Mouse (Mus musculus): ENCODE measurements around the gene Tmem74b. TPM values are rescaled to one million over a fixed set of nuclear protein-coding genes. Genes with fewer than 3 reads are reported as not detected.
A peak's percentile ranks its signal among the peaks of the same experiment; 100 is the strongest.

Gene Tmem74b
- polyA plus RNA-seq, 1 experiment from 2014 or later, result 3.1 TPM

- H3K36me3 ChIP-seq (ENCODE audit: control insufficient read depth, insufficient read depth, low read length), result peaks cover 15% of the 10 kb centered on the region
- DNase-seq (ENCODE audit: low spot score) (no peak), ATAC-seq (ENCODE audit: low read depth) (no peak)
- no peaks in the 10 kb centered on the region for H3K9me3 ChIP-seq (ENCODE audit: control insufficient read depth, low read length)
- no peak overlapping the region for H3K4me2 ChIP-seq (ENCODE audit: low read depth, low read length)
- no peaks in the 10 kb centered on the region for H3K27me3 ChIP-seq (replicated peaks; ENCODE audit: control insufficient read depth, insufficient read depth, low read length)
- H3K4me3 ChIP-seq (ENCODE audit: low read depth, low read length), result no peak overlapping the region
- peaks cover 14% of the 10 kb centered on the region for H3K4me1 ChIP-seq (ENCODE audit: control insufficient read depth, insufficient read depth, low read length)
- WGBS, result 83% methylated on average over 4 of the region's 4 CpGs
- H3K9ac ChIP-seq (ENCODE audit: low read depth, low read length), result no peak overlapping the region
- H3K27ac ChIP-seq (replicated peaks; ENCODE audit: low read depth, low read length), result no peak overlapping the region
Measured at GRCm38 (mm10) chr2:151738460-151738859, 36.7 kb downstream of the Tmem74b start.

DNA sequence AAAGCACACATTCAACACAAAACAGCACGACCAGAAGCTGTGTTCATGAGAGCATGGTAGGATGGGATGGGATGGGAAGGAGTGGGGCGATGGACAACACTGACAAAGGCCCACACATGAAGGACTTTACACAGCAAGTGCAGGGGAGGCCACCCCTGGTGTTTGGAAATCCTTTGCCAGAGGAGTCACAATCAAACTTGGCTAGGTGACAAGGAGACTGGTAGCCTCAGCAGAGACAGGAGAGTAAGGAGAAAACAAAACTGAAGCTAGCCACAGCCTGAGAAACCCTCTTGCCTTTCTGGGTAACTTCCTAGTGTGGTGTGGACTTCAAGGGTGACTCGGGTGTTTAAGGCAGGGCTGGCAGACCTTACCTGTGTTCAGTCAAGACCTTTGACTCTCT, 37.3 kb downstream of the Tmem74b start:
- DNase-seq (ENCODE audit: low spot score) (no peak), ATAC-seq (ENCODE audit: low read depth) (no peak)
- H3K9me3 ChIP-seq (ENCODE audit: control insufficient read depth, low read length), result no peaks in the 10 kb centered on the region
- WGBS, result 95% methylated on average over 3 of the region's 3 CpGs
- H3K4me2 ChIP-seq (ENCODE audit: low read depth, low read length), result no peak overlapping the region
- H3K27me3 ChIP-seq (replicated peaks; ENCODE audit: control insufficient read depth, insufficient read depth, low read length), result no peaks in the 10 kb centered on the region
- H3K36me3 ChIP-seq (ENCODE audit: control insufficient read depth, insufficient read depth, low read length), result peaks cover 9% of the 10 kb centered on the region
- peaks cover 14% of the 10 kb centered on the region for H3K4me1 ChIP-seq (ENCODE audit: control insufficient read depth, insufficient read depth, low read length)
- no peak overlapping the region for H3K9ac ChIP-seq (ENCODE audit: low read depth, low read length)
- H3K4me3 ChIP-seq (ENCODE audit: low read depth, low read length), result no peak overlapping the region
- H3K27ac ChIP-seq (replicated peaks; ENCODE audit: low read depth, low read length), result no peak overlapping the region

DNA sequence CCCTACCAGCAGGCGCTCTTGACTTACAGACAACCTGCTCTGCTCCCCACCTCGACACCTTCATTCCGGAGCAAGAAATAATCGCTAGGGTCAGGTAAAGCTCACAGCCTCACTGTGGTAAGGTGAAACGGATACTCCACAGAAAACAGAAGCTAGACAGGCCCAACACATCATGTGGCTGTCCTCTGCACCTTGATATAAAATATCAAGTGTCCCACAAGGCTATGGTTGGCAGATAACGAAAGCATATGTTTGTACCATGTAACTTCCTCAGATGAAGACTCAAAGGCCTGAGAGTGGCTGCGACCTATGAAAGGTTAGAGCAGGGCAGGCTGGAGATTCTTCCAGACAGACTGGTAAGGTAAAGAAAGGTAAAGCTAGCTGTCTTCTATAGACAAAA, 37.7 kb downstream of the Tmem74b start:
- H3K4me2 ChIP-seq (ENCODE audit: low read depth, low read length), result peak overlapping the region; percentile 88
- H3K9ac ChIP-seq (ENCODE audit: low read depth, low read length), result no peak overlapping the region
- H3K27me3 ChIP-seq (replicated peaks; ENCODE audit: control insufficient read depth, insufficient read depth, low read length), result no peaks in the 10 kb centered on the region
- WGBS, result 85% methylated on average over 7 of the region's 7 CpGs
- peaks cover 6% of the 10 kb centered on the region for H3K36me3 ChIP-seq (ENCODE audit: control insufficient read depth, insufficient read depth, low read length)
- no peak overlapping the region for H3K27ac ChIP-seq (replicated peaks; ENCODE audit: low read depth, low read length)
- peaks cover 14% of the 10 kb centered on the region for H3K4me1 ChIP-seq (ENCODE audit: control insufficient read depth, insufficient read depth, low read length)
- no peak overlapping the region for H3K4me3 ChIP-seq (ENCODE audit: low read depth, low read length)
- ATAC-seq (ENCODE audit: low read depth), result no peak
- no peaks in the 10 kb centered on the region for H3K9me3 ChIP-seq (ENCODE audit: control insufficient read depth, low read length)
- DNase-seq (ENCODE audit: low spot score), result no peak

DNA sequence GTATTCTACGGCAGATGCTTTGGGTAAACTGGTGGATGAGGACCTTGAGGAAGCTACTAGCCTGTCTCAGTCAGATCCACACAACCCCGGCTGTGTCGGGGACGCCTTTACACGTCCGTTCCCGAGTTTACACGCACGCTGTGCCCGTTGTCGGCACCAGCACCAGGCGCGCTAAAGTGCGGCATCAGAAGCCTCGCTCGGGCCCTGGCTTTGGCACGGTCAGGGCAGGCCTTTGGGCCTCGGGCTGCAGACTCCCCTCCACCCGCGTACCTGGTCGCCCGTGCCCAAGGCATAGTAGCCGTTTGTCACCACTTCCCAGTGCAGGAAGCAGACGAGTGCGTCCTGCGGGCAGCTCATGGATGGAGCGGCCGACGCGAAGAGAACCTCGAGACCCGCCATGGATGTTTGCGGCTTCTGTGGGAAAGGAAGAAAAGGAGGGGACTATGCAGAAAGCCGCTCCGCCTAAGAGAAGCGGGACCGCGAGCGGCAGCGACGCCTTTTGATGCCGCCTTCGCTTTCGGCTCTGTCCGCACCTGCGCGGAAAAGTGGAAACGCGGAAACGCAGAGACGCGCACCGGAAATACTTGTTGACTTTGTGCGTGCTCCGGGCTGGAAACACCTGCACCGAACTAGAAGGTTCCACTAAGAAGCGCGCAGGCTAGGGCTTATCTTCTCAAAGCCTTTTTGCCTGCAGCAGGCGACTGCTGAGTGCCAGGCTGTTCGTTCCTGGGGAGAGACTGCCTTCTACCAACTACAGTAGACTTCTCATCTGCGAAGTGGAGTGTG, 39.1 kb downstream of the Tmem74b start:
- Histone ChIP-seq H3K9me3 (ENCODE audit: control insufficient read depth, low read length) (no peaks in the 10 kb centered on the region), H3K4me3 (ENCODE audit: low read depth, low read length) (peak overlapping the region; percentile 93), H3K27ac (replicated peaks; ENCODE audit: low read depth, low read length) (peak overlapping the region; percentile 63), H3K9ac (ENCODE audit: low read depth, low read length) (peak overlapping the region; percentile 90), H3K27me3 (replicated peaks; ENCODE audit: control insufficient read depth, insufficient read depth, low read length) (0 out of 2 replicates have a peak, but pooled peaks cover 4% of the 10 kb centered on the region), H3K4me2 (ENCODE audit: low read depth, low read length) (peak overlapping the region; percentile 88), H3K4me1 (ENCODE audit: control insufficient read depth, insufficient read depth, low read length) (peaks cover 14% of the 10 kb centered on the region), H3K36me3 (ENCODE audit: control insufficient read depth, insufficient read depth, low read length) (no peaks in the 10 kb centered on the region)
- WGBS, result under 1% methylated on average over 52 of the region's 61 CpGs
- DNase-seq (ENCODE audit: low spot score) (peak; percentile 95), ATAC-seq (ENCODE audit: low read depth) (peak; percentile 95)

DNA sequence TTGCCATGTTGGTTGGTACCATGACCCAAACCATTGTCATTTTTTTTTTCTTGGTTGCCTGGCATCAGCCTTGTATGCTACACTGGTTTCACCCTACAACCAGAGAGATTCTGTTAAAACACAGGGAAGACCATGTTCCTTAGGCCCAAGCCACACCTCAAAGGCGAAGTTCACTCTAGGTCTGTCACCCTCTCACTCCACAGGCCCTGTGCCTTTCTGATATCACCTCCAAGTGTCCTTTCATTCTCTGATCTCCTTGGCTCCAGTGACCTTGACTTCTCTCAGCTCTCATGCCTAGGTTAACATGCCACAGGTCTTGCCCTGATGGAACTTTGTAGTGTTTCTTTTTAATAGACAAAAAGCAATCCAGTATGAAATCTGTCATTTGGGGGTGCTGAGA, 40.3 kb downstream of the Tmem74b start:
- Histone ChIP-seq H3K36me3 (ENCODE audit: control insufficient read depth, insufficient read depth, low read length) (no peaks in the 10 kb centered on the region), H3K27ac (replicated peaks; ENCODE audit: low read depth, low read length) (no peak overlapping the region), H3K9me3 (ENCODE audit: control insufficient read depth, low read length) (no peaks in the 10 kb centered on the region), H3K4me2 (ENCODE audit: low read depth, low read length) (no peak overlapping the region), H3K4me1 (ENCODE audit: control insufficient read depth, insufficient read depth, low read length) (peaks cover 14% of the 10 kb centered on the region), H3K9ac (ENCODE audit: low read depth, low read length) (no peak overlapping the region), H3K27me3 (replicated peaks; ENCODE audit: control insufficient read depth, insufficient read depth, low read length) (0 out of 2 replicates have a peak, but pooled peaks cover 4% of the 10 kb centered on the region), H3K4me3 (ENCODE audit: low read depth, low read length) (no peak overlapping the region)
- no peak for DNase-seq (ENCODE audit: low spot score)
- no peak for ATAC-seq (ENCODE audit: low read depth)
- 93% methylated on average over 1 of the region's 1 CpGs for WGBS

DNA sequence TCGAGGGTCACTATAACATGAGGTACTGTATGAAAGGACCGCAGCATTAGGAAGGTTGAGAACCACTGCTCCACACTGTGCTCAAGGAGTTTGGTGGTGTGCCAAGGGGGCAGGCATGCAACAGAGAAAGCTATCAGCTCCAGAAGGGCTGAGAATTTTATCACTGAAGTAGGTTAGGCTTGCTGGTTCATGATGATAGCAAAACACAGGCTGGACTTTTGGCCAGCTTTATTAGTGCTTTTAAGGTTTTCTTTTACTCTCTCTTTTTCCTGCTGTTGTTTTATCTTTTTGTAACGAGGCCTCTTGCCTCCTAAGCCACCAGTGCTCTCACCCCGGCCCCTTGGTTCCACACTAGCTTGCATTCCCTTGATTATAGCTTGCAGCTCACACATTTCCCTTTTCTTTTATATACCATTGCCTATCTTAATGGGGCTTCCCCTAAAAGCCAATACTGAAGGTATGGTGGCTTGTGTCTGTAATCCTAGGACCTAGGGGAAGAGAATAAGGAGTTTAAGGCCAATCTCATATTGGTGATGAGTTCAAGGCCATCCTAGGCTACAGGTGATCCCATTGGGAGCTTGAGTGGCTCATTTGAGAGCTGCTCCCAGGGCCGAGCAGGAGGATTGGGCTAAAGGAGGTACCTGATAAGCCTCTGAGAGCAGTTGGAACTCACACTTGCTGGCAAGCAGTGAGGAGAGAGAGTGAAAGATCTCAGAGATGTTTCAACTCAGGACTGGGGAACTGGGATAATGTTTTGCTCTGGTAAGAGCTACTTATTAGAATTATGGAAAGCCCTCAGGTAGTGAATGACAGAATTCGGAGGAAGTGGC, 41.3 kb downstream of the Tmem74b start:
- 58% methylated on average over 6 of the region's 6 CpGs for WGBS

DNA sequence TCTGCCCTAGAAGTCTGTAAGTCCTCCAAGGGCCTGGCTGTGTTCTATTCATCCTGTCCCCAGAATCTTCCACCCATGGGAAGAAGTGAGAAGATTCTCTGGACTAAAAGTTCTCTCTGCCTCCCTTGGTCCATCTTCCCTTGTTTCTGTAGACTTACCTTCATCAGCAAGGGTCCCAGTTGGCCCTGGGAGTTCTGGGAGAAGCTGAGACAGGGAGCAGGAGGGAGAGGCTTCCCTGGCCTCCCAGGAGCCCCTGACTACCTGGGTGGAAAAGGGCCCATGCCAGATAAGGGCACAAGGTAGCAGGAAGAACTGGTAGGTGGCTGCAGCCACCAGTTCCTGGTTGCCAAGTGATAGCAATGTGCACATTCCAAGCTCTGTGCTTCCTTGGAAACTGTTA, 42.0 kb downstream of the Tmem74b start, which contains the start of gene Psmf1:
Psmf1 (minus strand) TSS at position 342 of the 400 bp plus-strand sequence.
- Histone ChIP-seq H3K9me3 (ENCODE audit: control insufficient read depth, low read length) (no peaks in the 10 kb centered on the region), H3K9ac (ENCODE audit: low read depth, low read length) (no peak within 1 kb of the TSS), H3K27me3 (replicated peaks; ENCODE audit: control insufficient read depth, insufficient read depth, low read length) (0 out of 2 replicates have a peak, but pooled peaks cover 7% of the 10 kb centered on the region), H3K27ac (replicated peaks; ENCODE audit: low read depth, low read length) (no peak within 1 kb of the TSS), H3K4me2 (ENCODE audit: low read depth, low read length) (no peak within 1 kb of the TSS), H3K4me3 (ENCODE audit: low read depth, low read length) (no peak within 1 kb of the TSS), H3K36me3 (ENCODE audit: control insufficient read depth, insufficient read depth, low read length) (no peaks in the 10 kb centered on the region), H3K4me1 (ENCODE audit: control insufficient read depth, insufficient read depth, low read length) (peaks cover 14% of the 10 kb centered on the region)
- ATAC-seq (ENCODE audit: low read depth) (no peak), DNase-seq (ENCODE audit: low spot score) (no peak)

More for the DNA sequence above, 41.3 kb downstream of the Tmem74b start:
- ATAC-seq (ENCODE audit: low read depth) (no peak), DNase-seq (ENCODE audit: low spot score) (no peak)
- no peak overlapping the region for H3K27ac ChIP-seq (replicated peaks; ENCODE audit: low read depth, low read length)
- no peak overlapping the region for H3K4me3 ChIP-seq (ENCODE audit: low read depth, low read length)
- peaks cover 14% of the 10 kb centered on the region for H3K4me1 ChIP-seq (ENCODE audit: control insufficient read depth, insufficient read depth, low read length)
- H3K9me3 ChIP-seq (ENCODE audit: control insufficient read depth, low read length), result no peaks in the 10 kb centered on the region
- no peak overlapping the region for H3K4me2 ChIP-seq (ENCODE audit: low read depth, low read length)
- no peaks in the 10 kb centered on the region for H3K36me3 ChIP-seq (ENCODE audit: control insufficient read depth, insufficient read depth, low read length)
- 0 out of 2 replicates have a peak, but pooled peaks cover 7% of the 10 kb centered on the region for H3K27me3 ChIP-seq (replicated peaks; ENCODE audit: control insufficient read depth, insufficient read depth, low read length)
- H3K9ac ChIP-seq (ENCODE audit: low read depth, low read length), result no peak overlapping the region

- no peak overlapping the region for H3K9ac ChIP-seq (ENCODE audit: low read depth, low read length)
- no peaks in the 10 kb centered on the region for H3K4me1 ChIP-seq (ENCODE audit: control insufficient read depth, insufficient read depth, low read length)
- H3K9me3 ChIP-seq (ENCODE audit: control insufficient read depth, low read length), result no peaks in the 10 kb centered on the region
- 35% methylated on average over 19 of the region's 19 CpGs for WGBS
- no peaks in the 10 kb centered on the region for H3K36me3 ChIP-seq (ENCODE audit: control insufficient read depth, insufficient read depth, low read length)
- no peak overlapping the region for H3K4me2 ChIP-seq (ENCODE audit: low read depth, low read length)
- no peak overlapping the region for H3K27ac ChIP-seq (replicated peaks; ENCODE audit: low read depth, low read length)
- DNase-seq (ENCODE audit: low spot score) (peak; percentile 84), ATAC-seq (ENCODE audit: low read depth) (peak; percentile 60; the same call in 1 of the 2 replicates)
- H3K4me3 ChIP-seq (ENCODE audit: low read depth, low read length), result no peak overlapping the region
- H3K27me3 ChIP-seq (replicated peaks; ENCODE audit: control insufficient read depth, insufficient read depth, low read length), result 0 out of 2 replicates have a peak, but pooled peaks cover 7% of the 10 kb centered on the region
Measured at GRCm38 (mm10) chr2:151747847-151748705, 46.3 kb downstream of the Tmem74b start.
